In genomic region chr11:68385021-68385821, GRCm38 (mm10) we compare ENCODE assay signal across 8 mouse cellular contexts. TPM values are rescaled to one million over a fixed set of nuclear protein-coding genes. Genes with fewer than 3 reads are reported as not detected.
A peak's percentile ranks its signal among the peaks of the same experiment; 100 is the strongest.
DNase-seq lines count a peak whose midpoint lies in the region; ATAC-seq and TF ChIP-seq lines count a peak whose summit lies in the region.

No protein-coding gene starts in this region.

- no peak for TF ChIP-seq EP300 in heart, adult 2 months (IDR thresholded peaks at IDR 0.05; ENCODE audit: insufficient read depth, low read depth, low read length)

- ATAC-seq in limb, embryonic 14.5 days (ENCODE audit: low FRiP score, low read depth), result no peak; the same call in 1 of the 2 replicates
- ATAC-seq in frontal cortex, adult (ENCODE audit: low TSS enrichment), result no peak

- in situ Hi-C loops in ES-E14 (cut with MboI; ENCODE audit: low sequenced_read_pairs in 2 of 2, unreplicated experiment in 2 of 2), result no loop called here

- H3K4me3 ChIP-seq in heart, adult 2 months, result peak overlapping the region; percentile 64
- H3K4me3 ChIP-seq in ES-E14 (ENCODE audit: insufficient read depth in 1 of 2, low read depth in 1 of 2, low read length in 2 of 2, poor library complexity in 1 of 2, severe bottlenecking in 1 of 2), result peak overlapping the region; percentile 65 to 80
- peak overlapping the region; percentile 64 for H3K4me3 ChIP-seq in limb, embryonic 14.5 days (replicated peaks; ENCODE audit: low read length)

- peaks cover 8% of the 10 kb centered on the region for H3K4me1 ChIP-seq in heart, adult 2 months (ENCODE audit: control insufficient read depth, insufficient read depth, low read length)
- peaks cover 0 to 22% of the 10 kb centered on the region in 2 experiments; a peak in 2 of 4 replicates for H3K4me1 ChIP-seq in ES-E14 (ENCODE audit: control insufficient read depth in 2 of 2, insufficient read depth in 2 of 2, low read length in 2 of 2, poor library complexity in 1 of 2)
- peaks cover 10% of the 10 kb centered on the region for H3K4me1 ChIP-seq in limb, embryonic 14.5 days (ENCODE audit: control insufficient read depth, insufficient read depth, low read length)

- TF ChIP-seq POLR2A in heart, adult 2 months (IDR thresholded peaks at IDR 0.05; ENCODE audit: insufficient read depth, low read depth, low read length), result no peak
- no peak for TF ChIP-seq POLR2A in limb, embryonic 14.5 days (IDR thresholded peaks at IDR 0.05; ENCODE audit: borderline replicate concordance, extremely low read depth, insufficient read depth, insufficient read length)

- no peaks in the 10 kb centered on the region for H3K79me2 ChIP-seq in heart, adult 2 months (replicated peaks; ENCODE audit: control insufficient read depth, insufficient read depth, low read length)

- intact Hi-C loops in heart, adult 2 months (cut with DNase I), result loop anchor here (10.0 kb wide), 1 partner anchor 60 kb away; no protein-coding TSS in a partner anchor
- intact Hi-C loops in heart, postnatal 25 days (cut with DNase I), result loop anchor here (5.0 kb wide), 2 partner anchors 43 to 63 kb away; no protein-coding TSS in a partner anchor
- intact Hi-C loops in heart, postnatal 36 days (cut with DNase I), result loop anchor here (2.0 to 5.0 kb wide), 2 partner anchors 40 to 123 kb away; no protein-coding TSS in a partner anchor

- no peak for TF ChIP-seq CTCF in heart, adult 2 months (IDR thresholded peaks at IDR 0.05)

- H3K36me3 ChIP-seq in heart, adult 2 months (ENCODE audit: control insufficient read depth, insufficient read depth, low read length), result no peaks in the 10 kb centered on the region
- H3K36me3 ChIP-seq in ES-E14 (ENCODE audit: control insufficient read depth, insufficient read depth, low read length, poor library complexity, severe bottlenecking), result peaks cover 15% of the 10 kb centered on the region; the same call in 1 of the 2 replicates
- H3K36me3 ChIP-seq in limb, embryonic 14.5 days (ENCODE audit: control insufficient read depth, insufficient read depth, low read length), result no peaks in the 10 kb centered on the region

- peak overlapping the region; percentile 94 for H3K9ac ChIP-seq in heart, adult 2 months (ENCODE audit: low read depth, low read length)
- H3K9ac ChIP-seq in ES-E14 (ENCODE audit: insufficient read depth, low read depth, low read length, poor library complexity, severe bottlenecking), result peak overlapping the region; percentile 57
- H3K9ac ChIP-seq in limb, embryonic 14.5 days (ENCODE audit: low read depth, low read length, severe bottlenecking), result peak overlapping the region; percentile 64

- peak overlapping the region; percentile 95 for H3K4me2 ChIP-seq in limb, embryonic 14.5 days (replicated peaks; ENCODE audit: low read depth, low read length, severe bottlenecking)

- H3K27ac ChIP-seq in heart, adult 2 months, result peak overlapping the region; percentile 75
- no peak overlapping the region for H3K27ac ChIP-seq in ES-E14 (ENCODE audit: insufficient read depth, low read depth, low read length, poor library complexity, severe bottlenecking)
- H3K27ac ChIP-seq in limb, embryonic 14.5 days (replicated peaks; ENCODE audit: low read depth, low read length), result no peak overlapping the region

- WGBS in heart, adult 2 months, result under 1% methylated on average over 94 of the region's 94 CpGs
- WGBS in limb, embryonic 14.5 days, result 1% methylated on average over 73 of the region's 94 CpGs

- DNase-seq in heart, adult 2 months, result peak; percentile 51 to 61
- no peak for DNase-seq in heart, postnatal 25 days (ENCODE audit: low spot score)
- no peak for DNase-seq in ES-E14 (ENCODE audit: low read depth, low spot score)
- peak; percentile 66 for DNase-seq in embryo, embryonic 11 days
- peak; percentile 42 for DNase-seq in heart, postnatal 36 days
- no peak for DNase-seq in limb, embryonic 14.5 days (ENCODE audit: low spot score)
- DNase-seq in neural tube, embryonic 10.5 days (ENCODE audit: extremely low spot score, low spot score), result peak; percentile 73

- H3K9me3 ChIP-seq in ES-E14 (ENCODE audit: control insufficient read depth, insufficient read depth, low read depth, low read length), result no peaks in the 10 kb centered on the region
- no peaks in the 10 kb centered on the region for H3K9me3 ChIP-seq in limb, embryonic 14.5 days (ENCODE audit: control insufficient read depth, low read length)

- peaks cover 4% of the 10 kb centered on the region for H3K27me3 ChIP-seq in heart, adult 2 months (ENCODE audit: control insufficient read depth, insufficient read depth, low read length)
- peaks cover 78% of the 10 kb centered on the region for H3K27me3 ChIP-seq in limb, embryonic 14.5 days (ENCODE audit: control insufficient read depth, insufficient read depth, low read length)

TF ChIP-seq in ES-E14, 5 proteins besides CTCF, POLR2A, EP300 and RAD21:
- TF ChIP-seq ZC3H11A (IDR thresholded peaks at IDR 0.05; ENCODE audit: borderline replicate concordance, low read depth, low read length), result no peak
- TF ChIP-seq MAFK (IDR thresholded peaks at IDR 0.05; ENCODE audit: insufficient read depth, low read depth, low read length), result no peak
- no peak for TF ChIP-seq HCFC1 (IDR thresholded peaks at IDR 0.05; ENCODE audit: borderline replicate concordance, insufficient read depth, low read length)
- TF ChIP-seq ZNF384 (IDR thresholded peaks at IDR 0.05; ENCODE audit: low read depth, low read length), result no peak
- no peak for TF ChIP-seq CHD2 (IDR thresholded peaks at IDR 0.05; ENCODE audit: low read depth, low read length)

RNA-seq across cellular contexts. Expression of gene Ntn1, which starts 15.4 kb away (rescaled TPM):
- 10 to 100 TPM; 55.1 to 70.5 TPM for total RNA-seq in heart, adult 2 months (2021)
- polyA plus RNA-seq in heart, adult 2 months (2012; rRNA removed), result 32.4 and 35.4 TPM in 2 replicates
- 10 to 100 TPM; 53.0 to 54.8 TPM for total RNA-seq in heart, postnatal 25 days (2021)
- 22.6 and 34.1 TPM in 2 replicates for total RNA-seq in ES-E14 (2012; rRNA removed)
- 10 to 100 TPM; 55.4 to 61.8 TPM for total RNA-seq in heart, postnatal 36 days (2021)
- polyA plus RNA-seq in limb, embryonic 14.5 days (2012; rRNA removed), result 18.5 and 22.0 TPM in 2 replicates
- 3.5 and 4.7 TPM in 2 replicates for polyA plus RNA-seq in limb, embryonic 14.5 days (2014; fragmentation: Nextera tagmentation; extraction: Ambion mirVana)

RNA-seq across cellular contexts. Expression of gene Pik3r5, which starts 46.7 kb away (rescaled TPM):
- total RNA-seq in heart, adult 2 months (2021), result 1 to 10 TPM in 1 of 2 experiments, under 1 TPM in 1; 0.84 to 1.3 TPM
- 1.4 and 2.9 TPM in 2 replicates for polyA plus RNA-seq in heart, adult 2 months (2012; rRNA removed)
- total RNA-seq in heart, postnatal 25 days (2021), result 1 to 10 TPM in 1 of 2 experiments, under 1 TPM in 1; 0.70 to 1.1 TPM
- total RNA-seq in ES-E14 (2012; rRNA removed), result 0.94 and 1.3 TPM in 2 replicates
- 1 to 10 TPM in 1 of 2 experiments, under 1 TPM in 1; 0.67 to 1.7 TPM for total RNA-seq in heart, postnatal 36 days (2021)
- polyA plus RNA-seq in limb, embryonic 14.5 days (2012; rRNA removed), result 1.2 and 1.5 TPM in 2 replicates
- polyA plus RNA-seq in limb, embryonic 14.5 days (2014; fragmentation: Nextera tagmentation; extraction: Ambion mirVana), result 0.52 and 0.95 TPM in 2 replicates

Comparison
In these comparisons a context has a peak if more than half of its experiments do, and no peak if none do; other contexts are left out.
1. DNase-seq: peak in heart, adult 2 months (2 of 2), embryo, embryonic 11 days (single experiment), heart, postnatal 36 days (2 of 2) and neural tube, embryonic 10.5 days (single experiment); none in heart, postnatal 25 days (single experiment), ES-E14 (single experiment) and limb, embryonic 14.5 days (single experiment).
2. Peak in every context shown above with its lines, with median percentiles within 50 percentile points of each other: H3K4me3 ChIP-seq and H3K9ac ChIP-seq.